19 mouse cellular contexts compared by ENCODE assay signal in genomic region chr3:34636958-34637357, GRCm38 (mm10). TPM values are rescaled to one million over a fixed set of nuclear protein-coding genes. Genes with fewer than 3 reads are reported as not detected.
A peak's percentile ranks its signal among the peaks of the same experiment; 100 is the strongest.
DNase-seq lines count a peak whose midpoint lies in the region; ATAC-seq and TF ChIP-seq lines count a peak whose summit lies in the region.
"Had no signal": no experiment of that assay in that cellular context is flagged by ENCODE, and none has a peak within 500 bp of the region (broad histone marks: within the 10 kb centered on the region; RNA-seq: fewer than 3 reads in every experiment).

No protein-coding gene starts in this region.

- H3K4me1 ChIP-seq in forebrain, embryonic 12.5 days = peaks cover 48% of the 10 kb centered on the region
- peaks cover 24% of the 10 kb centered on the region for H3K4me1 ChIP-seq in hindbrain, embryonic 15.5 days (replicated peaks)
- peaks cover 29% of the 10 kb centered on the region for H3K4me1 ChIP-seq in olfactory bulb, adult 2 months (ENCODE audit: control insufficient read depth, insufficient read depth, low read length)

- peak; percentile 41 for DNase-seq in embryo, embryonic 10 days (ENCODE audit: low spot score)
- DNase-seq in embryo, embryonic 9.5 days (ENCODE audit: extremely low spot score) = no peak
- DNase-seq in heart, postnatal 4 days = no peak
- no peak for DNase-seq in right cerebral cortex, adult 2 months (ENCODE audit: low spot score in 2 of 2)
- DNase-seq in right cerebral cortex, postnatal 36 days (ENCODE audit: low spot score in 2 of 2) = no peak
- DNase-seq: adrenal gland, postnatal 25 days; cerebellum, postnatal 36 days; kidney, adult 18-20 months; kidney, postnatal 36 days; lung, postnatal 4 days; thymus, postnatal 14 days had no signal

- peaks cover 17% of the 10 kb centered on the region for H3K27me3 ChIP-seq in forebrain, embryonic 12.5 days
- H3K27me3 ChIP-seq in hindbrain, embryonic 15.5 days = peaks cover 25% of the 10 kb centered on the region
- H3K27me3 ChIP-seq: CH12.LX had no signal

- peak overlapping the region; percentile 94 for H3K27ac ChIP-seq in forebrain, embryonic 12.5 days
- H3K27ac ChIP-seq in hindbrain, embryonic 15.5 days (replicated peaks) = peak overlapping the region; percentile 2; the same call in 1 of the 2 replicates
- peak overlapping the region; percentile 76; the same call in 1 of the 2 replicates for H3K27ac ChIP-seq in olfactory bulb, adult 2 months (ENCODE audit: insufficient read depth, low read depth, low read length)
- H3K27ac ChIP-seq: limb, embryonic 13.5 days had no signal

- TF ChIP-seq POLR2A in olfactory bulb, adult 2 months (IDR thresholded peaks at IDR 0.05; ENCODE audit: insufficient read depth, low read depth, low read length) = no peak

- no peaks in the 10 kb centered on the region for H3K36me3 ChIP-seq in forebrain, embryonic 12.5 days (replicated peaks)
- no peaks in the 10 kb centered on the region for H3K36me3 ChIP-seq in hindbrain, embryonic 15.5 days
- H3K36me3 ChIP-seq: limb, embryonic 13.5 days had no signal

- H3K4me2 ChIP-seq in forebrain, embryonic 12.5 days = 0 out of 2 replicates have a peak overlapping the region, but pooled peaks have one; percentile 13
- no peak overlapping the region for H3K4me2 ChIP-seq in hindbrain, embryonic 15.5 days
- H3K4me2 ChIP-seq: limb, embryonic 13.5 days had no signal

- H3K9me3 ChIP-seq in forebrain, embryonic 12.5 days = no peaks in the 10 kb centered on the region; the same call in 1 of the 2 replicates
- no peaks in the 10 kb centered on the region for H3K9me3 ChIP-seq in hindbrain, embryonic 15.5 days
- H3K9me3 ChIP-seq: limb, embryonic 13.5 days had no signal

- no peak overlapping the region for H3K4me3 ChIP-seq in forebrain, embryonic 12.5 days (replicated peaks)
- H3K4me3 ChIP-seq in hindbrain, embryonic 15.5 days = no peak overlapping the region
- H3K4me3 ChIP-seq in olfactory bulb, adult 2 months (ENCODE audit: insufficient read depth, low read depth, low read length) = no peak overlapping the region
- H3K4me3 ChIP-seq: limb, embryonic 13.5 days had no signal

- 57% methylated on average over 6 of the region's 6 CpGs for WGBS in forebrain, embryonic 12.5 days
- 48% methylated on average over 6 of the region's 6 CpGs for WGBS in hindbrain, embryonic 15.5 days
- 59% methylated on average over 6 of the region's 6 CpGs for WGBS in olfactory bulb, adult 2 months

- no peak overlapping the region for H3K9ac ChIP-seq in forebrain, embryonic 12.5 days
- H3K9ac ChIP-seq in hindbrain, embryonic 15.5 days = no peak overlapping the region
- H3K9ac ChIP-seq: limb, embryonic 13.5 days had no signal

- no peak for TF ChIP-seq CTCF in olfactory bulb, adult 2 months (IDR thresholded peaks at IDR 0.05; ENCODE audit: insufficient read depth, low read depth, low read length)

- ATAC-seq in forebrain, embryonic 12.5 days (ENCODE audit: low FRiP score) = no peak
- ATAC-seq in hindbrain, embryonic 15.5 days (ENCODE audit: low FRiP score, low read depth) = no peak

RNA-seq across cellular contexts. Expression of gene Sox2, which starts 13.2 kb away (rescaled TPM):
- 75.5 and 77.0 TPM in 2 replicates for polyA plus RNA-seq in forebrain, embryonic 12.5 days (2016; fragmentation: Nextera tagmentation; extraction: Ambion mirVana)
- polyA plus RNA-seq in hindbrain, embryonic 15.5 days (2015; fragmentation: Nextera tagmentation; extraction: Ambion mirVana) = 18.3 and 19.2 TPM in 2 replicates
- not detected in 2 replicates for polyA plus RNA-seq in olfactory bulb, adult 2 months (2012; ENCODE audit: insufficient read depth, insufficient read length, low replicate concordance, missing spikeins)
- total RNA-seq in heart, postnatal 4 days (2021) = not detected
- total RNA-seq: CH12.LX; granulocyte monocyte progenitor cell, adult 5-6 weeks had no signal
- polyA plus RNA-seq: heart, postnatal 0 days; liver, embryonic 16.5 days had no signal

Comparison
In these comparisons a context has a peak if more than half of its experiments do, and no peak if none do; other contexts are left out.
1. H3K27ac ChIP-seq: peak in every context shown above with its lines; median percentile 94 in forebrain, embryonic 12.5 days; 76 in olfactory bulb, adult 2 months; 2 in hindbrain, embryonic 15.5 days.